Mouse (Mus musculus): ENCODE measurements around the gene Cops3. TPM values are rescaled to one million over a fixed set of nuclear protein-coding genes. Genes with fewer than 3 reads are reported as not detected.
A peak's percentile ranks its signal among the peaks of the same experiment; 100 is the strongest.

Cops3 gene
- total RNA-seq, 1 experiment from 2014 or later: 105 TPM

- no peak for ATAC-seq (ENCODE audit: extremely low read depth, insufficient number of reproducible peaks, low FRiP score, poor library complexity, severe bottlenecking)
These were observed 57.5 kb downstream of the Cops3 start for GRCm38 (mm10) chr11:59782091-59782590.

- ATAC-seq (ENCODE audit: extremely low read depth, insufficient number of reproducible peaks, low FRiP score, poor library complexity, severe bottlenecking): no peak
These were observed 59.4 kb downstream of the Cops3 start for GRCm38 (mm10) chr11:59780241-59780640.

- no peak for ATAC-seq (ENCODE audit: extremely low read depth, insufficient number of reproducible peaks, low FRiP score, poor library complexity, severe bottlenecking)
These were observed 60.2 kb downstream of the Cops3 start for GRCm38 (mm10) chr11:59779406-59779805.

GRCm38 (mm10) chr11:59778874-59779223 lies 60.8 kb downstream of the Cops3 start:
- no peak for ATAC-seq (ENCODE audit: extremely low read depth, insufficient number of reproducible peaks, low FRiP score, poor library complexity, severe bottlenecking)

- ATAC-seq (ENCODE audit: extremely low read depth, insufficient number of reproducible peaks, low FRiP score, poor library complexity, severe bottlenecking): peak; percentile 85
These were observed 61.3 kb downstream of the Cops3 start for GRCm38 (mm10) chr11:59778181-59778873.

GRCm38 (mm10) chr11:59777259-59777658 lies 62.4 kb downstream of the Cops3 start:
- ATAC-seq (ENCODE audit: extremely low read depth, insufficient number of reproducible peaks, low FRiP score, poor library complexity, severe bottlenecking): no peak

- no peak for ATAC-seq (ENCODE audit: extremely low read depth, insufficient number of reproducible peaks, low FRiP score, poor library complexity, severe bottlenecking)
These were observed 64.0 kb downstream of the Cops3 start for GRCm38 (mm10) chr11:59775435-59776148.

GRCm38 (mm10) chr11:59774522-59774921 lies 65.1 kb downstream of the Cops3 start:
- no peak for ATAC-seq (ENCODE audit: extremely low read depth, insufficient number of reproducible peaks, low FRiP score, poor library complexity, severe bottlenecking)

GRCm38 (mm10) chr11:59772902-59773301 lies 66.7 kb downstream of the Cops3 start:
- no peak for ATAC-seq (ENCODE audit: extremely low read depth, insufficient number of reproducible peaks, low FRiP score, poor library complexity, severe bottlenecking)

- no peak for ATAC-seq (ENCODE audit: extremely low read depth, insufficient number of reproducible peaks, low FRiP score, poor library complexity, severe bottlenecking)
These were observed 67.3 kb downstream of the Cops3 start for GRCm38 (mm10) chr11:59772291-59772690.

- no peak for ATAC-seq (ENCODE audit: extremely low read depth, insufficient number of reproducible peaks, low FRiP score, poor library complexity, severe bottlenecking)
These were observed 68.9 kb downstream of the Cops3 start for GRCm38 (mm10) chr11:59770753-59771152.

GRCm38 (mm10) chr11:59769738-59770137 lies 69.9 kb downstream of the Cops3 start:
- no peak for ATAC-seq (ENCODE audit: extremely low read depth, insufficient number of reproducible peaks, low FRiP score, poor library complexity, severe bottlenecking)

- no peak for ATAC-seq (ENCODE audit: extremely low read depth, insufficient number of reproducible peaks, low FRiP score, poor library complexity, severe bottlenecking)
These were observed 70.3 kb downstream of the Cops3 start for GRCm38 (mm10) chr11:59769307-59769706.

Other genes with a start within 250 kb of the Cops3 start
- not detected in 2 replicates for gene Olfr223, start 246.5 kb downstream of the Cops3 start, total RNA-seq (2017)
- 71.6 and 72.9 TPM in 2 replicates for gene Mprip, start 178.5 kb downstream of the Cops3 start, total RNA-seq (2017)
- 0.23 TPM in 1 of 2 replicates, not detected in the other for gene Pld6, start 52.2 kb downstream of the Cops3 start, total RNA-seq (2017)
- gene Flcn, start 29.8 kb downstream of the Cops3 start, total RNA-seq (2017): 38.2 and 46.7 TPM in 2 replicates
- 6.1 and 6.2 TPM in 2 replicates for gene Nt5m, start 391 bp downstream of the Cops3 start, total RNA-seq (2017)
- gene Med9, start 108.4 kb upstream of the Cops3 start, total RNA-seq (2017): 2.8 and 6.1 TPM in 2 replicates
- 0.37 and 0.47 TPM in 2 replicates for gene Rasd1, start 125.1 kb upstream of the Cops3 start, total RNA-seq (2017)
- not detected in 2 replicates for gene Pemt, start 206.7 kb upstream of the Cops3 start, total RNA-seq (2017)

Data from neutrophil, adult 5-6 weeks (primary cell).